Mouse (Mus musculus) ES-E14 (cell line): Measurements from ENCODE around the gene Nudc. TPM values are rescaled to one million over a fixed set of nuclear protein-coding genes. Genes with fewer than 3 reads are reported as not detected.
"Not testable (repeated sequence)": the region's sequence is repeated elsewhere in the genome, so short reads cannot be mapped to it uniquely, and the experiment has no call there.

Experiments used
- DNase-seq: peaks from one replicate; pipeline ENCODE4 v3.0.0-alpha.2; 2013; ENCODE audit warnings: low read depth, low spot score
- H3K27ac ChIP-seq: 2 replicates; pipeline ENCODE4 v1.5.1; 2012; ENCODE audit warnings: low read depth, mild to moderate bottlenecking, low read length, moderate library complexity, mixed read lengths; ENCODE audit not compliant: poor library complexity, insufficient read depth, severe bottlenecking
- H3K36me3 ChIP-seq: 2 replicates; pipeline ENCODE4 v1.6.1; 2012; ENCODE audit warnings: mild to moderate bottlenecking, low read length, moderate library complexity, mixed read lengths; ENCODE audit not compliant: control insufficient read depth, poor library complexity, insufficient read depth, severe bottlenecking
- H3K4me1 ChIP-seq, 2 experiments: fragments of 150-350 bp in 1 of 2; sonication (generic) in 1 of 2; 2 replicates each; pipeline ENCODE4 v1.6.1; 2012; ENCODE audit warnings: low read length in 2 of 2, mild to moderate bottlenecking in 1 of 2, mixed read lengths in 1 of 2; ENCODE audit not compliant: control insufficient read depth in 2 of 2, insufficient read depth in 2 of 2, poor library complexity in 1 of 2
- H3K4me3 ChIP-seq, 2 experiments: fragments of 150-350 bp in 1 of 2; sonication (generic) in 1 of 2; 2 replicates each; pipeline ENCODE4 v1.5.1; 2012; ENCODE audit warnings: low read length in 2 of 2, low read depth in 1 of 2, mild to moderate bottlenecking in 1 of 2, mixed read lengths in 1 of 2; ENCODE audit not compliant: insufficient read depth in 1 of 2, poor library complexity in 1 of 2, severe bottlenecking in 1 of 2
- H3K9ac ChIP-seq: 2 replicates; pipeline ENCODE4 v1.6.1; 2012; ENCODE audit warnings: low read depth, mild to moderate bottlenecking, low read length, mixed read lengths; ENCODE audit not compliant: poor library complexity, insufficient read depth, severe bottlenecking
- H3K9me3 ChIP-seq: fragments of 150-350 bp; sonication (generic); 2 replicates; pipeline ENCODE4 v1.6.1; 2012; ENCODE audit warnings: low read depth, mild to moderate bottlenecking, low read length; ENCODE audit not compliant: control insufficient read depth, insufficient read depth
- CHD2 ChIP-seq: IDR thresholded peaks from 2 replicates; pipeline ENCODE4 v1.6.1; 2014; ENCODE audit warnings: mild to moderate bottlenecking, low read depth, low read length, inconsistent platforms
- HCFC1 ChIP-seq: IDR thresholded peaks from 2 replicates; pipeline ENCODE4 v1.6.1; 2012; ENCODE audit warnings: low read length, inconsistent platforms, borderline replicate concordance; ENCODE audit not compliant: insufficient read depth
- MAFK ChIP-seq: IDR thresholded peaks from 2 replicates; pipeline ENCODE4 v1.6.1; 2014; ENCODE audit warnings: mild to moderate bottlenecking, low read depth, low read length, inconsistent platforms; ENCODE audit not compliant: insufficient read depth
- ZC3H11A ChIP-seq: IDR thresholded peaks from 2 replicates; pipeline ENCODE4 v1.6.1; 2012; ENCODE audit warnings: low read depth, mild to moderate bottlenecking, inconsistent platforms, low read length, borderline replicate concordance
- ZNF384 ChIP-seq: IDR thresholded peaks from 2 replicates; pipeline ENCODE4 v1.6.1; 2012; ENCODE audit warnings: low read depth, low read length, inconsistent platforms
- in situ Hi-C, 2 experiments: fragments of 600-800 bp; cut with MboI; formaldehyde crosslinking; loops; one replicate each; pipeline ENCODE4 v1.15.1; 2025; ENCODE audit warnings: low sequenced_read_pairs in 2 of 2, inconsistent platforms in 1 of 2; ENCODE audit not compliant: unreplicated experiment in 2 of 2
- total RNA-seq: library from RNA; depleted of rRNA; stranded (reverse); fragments of 300-350 nt; gene quantifications from 2 replicates; pipeline ENCODE4 v1.2.3, GENCODE M21; 2012

Nudc gene
- total RNA-seq, 1 experiment, result 358 TPM

DNA sequence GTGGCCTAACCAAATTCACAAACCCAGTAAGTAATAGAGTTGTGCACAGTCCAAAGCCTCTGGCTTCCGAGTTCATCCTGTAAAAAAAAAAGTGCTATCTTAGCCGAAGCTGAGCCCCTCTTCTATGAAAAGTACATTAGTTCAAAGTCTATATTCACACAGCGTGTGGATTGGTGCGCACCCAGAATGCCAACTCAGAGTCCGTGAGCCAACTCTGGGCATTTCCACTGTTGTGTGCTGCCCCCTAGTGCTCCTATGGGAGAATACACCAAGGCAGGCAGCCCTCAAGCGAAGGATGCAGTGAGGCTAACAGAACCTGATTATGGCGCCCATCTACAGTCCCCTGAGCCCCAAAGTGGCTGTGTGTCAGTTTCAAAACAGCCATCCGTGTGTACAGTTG, 32.8 kb downstream of the Nudc start:
- H3K27ac ChIP-seq, result no peak overlapping the region
- peak; percentile 79 for DNase-seq
- TF ChIP-seq ZC3H11A, result peak; percentile 49; the same call in 1 of the 2 replicates
- no peak for TF ChIP-seq CHD2
- no peak overlapping the region; the same call in 1 of the 2 replicates for H3K9ac ChIP-seq
- no peak overlapping the region for H3K4me3 ChIP-seq
- no peaks in the 10 kb centered on the region for H3K9me3 ChIP-seq
- no peaks in the 10 kb centered on the region for H3K36me3 ChIP-seq
- in situ Hi-C loops, result no loop called here
- peaks cover 0 to 5% of the 10 kb centered on the region in 2 experiments; a peak in 1 of 4 replicates for H3K4me1 ChIP-seq

DNA sequence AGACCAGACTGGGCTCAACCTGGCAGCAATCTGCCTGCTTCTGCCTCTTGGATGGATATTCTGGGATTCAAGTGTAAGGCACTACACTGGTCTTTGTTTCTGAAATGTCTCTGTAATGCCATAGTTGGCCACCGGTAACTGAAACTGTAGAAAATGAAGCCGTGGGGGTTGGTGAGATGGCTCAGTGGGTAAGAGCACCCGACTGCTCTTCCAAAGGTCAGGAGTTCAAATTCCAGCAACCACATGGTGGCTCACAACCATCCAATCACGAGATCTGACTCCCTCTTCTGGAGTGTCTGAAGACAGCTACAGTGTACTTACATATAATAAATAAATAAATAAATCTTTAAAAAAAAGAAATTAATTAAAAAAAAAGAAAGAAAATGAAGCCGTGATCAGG, 33.3 kb downstream of the Nudc start:
- DNase-seq, in situ Hi-C loops, H3K9ac ChIP-seq, H3K4me3 ChIP-seq, H3K9me3 ChIP-seq, H3K36me3 ChIP-seq, H3K27ac ChIP-seq, H3K4me1 ChIP-seq: not testable (repeated sequence)

DNA sequence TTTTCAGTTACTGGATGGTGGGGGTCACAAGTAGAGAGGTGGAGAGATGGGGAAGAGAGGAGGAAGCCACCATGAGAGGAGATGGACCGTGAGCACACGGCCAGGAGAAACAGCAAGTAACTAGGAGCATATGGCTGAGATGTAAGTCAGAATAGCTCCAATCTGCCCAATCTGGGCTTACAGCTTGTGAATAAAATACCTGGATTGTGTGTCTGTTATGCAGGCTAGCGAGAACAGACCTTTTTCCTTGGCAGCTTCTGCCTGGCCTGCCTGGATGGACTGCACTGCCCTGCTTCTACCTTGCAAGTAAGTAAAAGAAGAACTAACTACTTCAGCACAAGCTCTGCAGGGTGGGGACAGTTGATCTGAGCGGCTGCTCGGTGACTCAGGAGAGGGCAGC, 34.7 kb downstream of the Nudc start:
- no peak for DNase-seq
- in situ Hi-C loops, result no loop called here
- Histone ChIP-seq H3K4me1 (peaks cover 0 to 5% of the 10 kb centered on the region in 2 experiments; a peak in 1 of 4 replicates), H3K4me3 (peak overlapping the region; percentile 19 to 36; a peak in 2 of 4 replicates), H3K9me3 (no peaks in the 10 kb centered on the region), H3K27ac (no peak overlapping the region), H3K9ac (no peak overlapping the region), H3K36me3 (no peaks in the 10 kb centered on the region)
- TF ChIP-seq ZNF384 (no peak), MAFK (no peak), HCFC1 (no peak), CHD2 (no peak), ZC3H11A (no peak)

DNA sequence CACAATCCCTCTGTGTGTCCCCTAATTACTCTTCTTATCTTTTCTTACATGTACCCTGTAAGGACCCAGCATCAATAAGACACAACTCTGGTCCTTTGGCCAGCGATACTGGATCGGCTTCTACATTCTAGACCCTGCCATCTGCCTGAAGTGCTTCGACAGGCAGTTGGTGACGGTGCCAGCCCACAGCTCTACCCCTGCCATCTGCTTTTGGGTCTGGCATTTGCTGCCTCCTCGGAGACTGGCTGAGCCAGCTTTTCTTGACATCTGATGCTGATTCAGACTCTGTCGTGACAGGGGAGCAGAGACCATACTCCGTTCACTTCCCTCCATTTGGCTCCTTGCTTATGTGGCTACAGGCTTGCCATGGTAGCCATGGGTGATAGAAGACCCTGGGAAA, 36.8 kb downstream of the Nudc start:
- H3K9ac ChIP-seq, result no peak overlapping the region
- no peaks in the 10 kb centered on the region for H3K36me3 ChIP-seq
- in situ Hi-C loops, result no loop called here
- H3K27ac ChIP-seq, result no peak overlapping the region
- peaks cover 0 to 5% of the 10 kb centered on the region in 2 experiments; a peak in 1 of 4 replicates for H3K4me1 ChIP-seq
- H3K4me3 ChIP-seq, result no peak overlapping the region
- H3K9me3 ChIP-seq, result no peaks in the 10 kb centered on the region
- no peak for TF ChIP-seq ZC3H11A
- no peak for TF ChIP-seq CHD2
- TF ChIP-seq ZNF384, result no peak
- DNase-seq, result no peak

DNA sequence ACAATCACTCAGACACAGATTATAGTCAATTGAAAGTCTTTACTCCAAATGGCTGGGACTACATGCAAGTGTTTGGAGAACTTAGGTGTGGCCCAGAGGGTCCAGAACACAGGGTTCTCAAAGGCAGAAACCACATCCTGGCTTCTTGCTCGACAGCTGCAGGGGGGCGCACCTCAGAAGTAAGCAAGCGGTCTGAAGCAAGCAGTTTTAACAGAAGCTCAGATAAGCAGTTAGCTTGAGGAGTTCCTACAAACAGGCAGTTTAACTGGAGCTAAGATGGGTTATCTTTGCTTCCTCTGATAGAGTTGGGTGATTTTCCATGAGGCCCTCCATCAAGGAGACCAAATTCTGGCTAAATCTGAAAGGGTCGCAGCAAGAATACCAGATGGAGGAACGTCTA, 39.2 kb downstream of the Nudc start:
- Histone ChIP-seq H3K4me1 (peaks cover 2 to 7% of the 10 kb centered on the region in 2 experiments; a peak in 1 of 4 replicates), H3K4me3 (no peak overlapping the region), H3K9me3 (no peaks in the 10 kb centered on the region), H3K9ac (no peak overlapping the region), H3K36me3 (no peaks in the 10 kb centered on the region), H3K27ac (no peak overlapping the region)
- in situ Hi-C loops, result no loop called here
- TF ChIP-seq CHD2, result no peak
- no peak for TF ChIP-seq MAFK
- no peak for TF ChIP-seq ZNF384
- TF ChIP-seq ZC3H11A, result no peak
- TF ChIP-seq HCFC1, result no peak
- DNase-seq, result no peak
